Mouse (Mus musculus) hindbrain, postnatal 0 days (tissue): ENCODE measurements at regions not wholly inside any gene's neighbourhood (a gene's known extent, or its start where the extent isn't known, plus 50 kb on each side); places are given as distances from the start of the nearest gene placed in this dataset.
"Not testable (repeated sequence)": the region's sequence is repeated elsewhere in the genome, so short reads cannot be mapped to it uniquely, and the experiment has no call there.

ENCODE experiments used
- ATAC-seq: fragments of 200-750 bp; cut with Nextera tagmentation; 2 replicates; pipeline ENCODE4 v1.8.0; 2017; ENCODE audit warnings: mild to moderate bottlenecking, moderate TSS enrichment, moderate library complexity
- DNase-seq: peaks from one replicate; pipeline ENCODE4 v3.0.0-alpha.2; 2015; ENCODE audit warnings: low spot score
- H3K27ac ChIP-seq: fragments of 300-500 bp; sonication (generic); 2 replicates; pipeline ENCODE4 v1.5.1; 2014; ENCODE audit warnings: mild to moderate bottlenecking
- H3K27me3 ChIP-seq: fragments of 300-500 bp; sonication (generic); 2 replicates; pipeline ENCODE4 v1.6.1; 2014; ENCODE audit warnings: low read length, mixed read lengths; ENCODE audit not compliant: insufficient read depth
- H3K36me3 ChIP-seq: fragments of 300-500 bp; sonication (generic); 2 replicates; pipeline ENCODE4 v1.6.1; 2014; ENCODE audit warnings: low read length, mixed read lengths; ENCODE audit not compliant: insufficient read depth
- H3K4me1 ChIP-seq: fragments of 300-500 bp; sonication (generic); 2 replicates; pipeline ENCODE4 v1.6.1; 2014; ENCODE audit warnings: antibody characterized with exemption, low read length, mixed read lengths; ENCODE audit not compliant: insufficient read depth
- H3K4me2 ChIP-seq: fragments of 300-500 bp; sonication (generic); 2 replicates; pipeline ENCODE4 v1.6.1; 2014; ENCODE audit warnings: low read depth, mild to moderate bottlenecking, low read length, moderate library complexity, mixed read lengths
- H3K4me3 ChIP-seq: fragments of 300-500 bp; sonication (generic); 2 replicates; pipeline ENCODE4 v1.5.1; 2014; ENCODE audit warnings: low read length
- H3K9ac ChIP-seq: fragments of 300-500 bp; sonication (generic); replicated peaks from 2 replicates; pipeline ENCODE4 v1.6.1; 2014; ENCODE audit warnings: mild to moderate bottlenecking, low read length, moderate library complexity, mixed read lengths
- H3K9me3 ChIP-seq: fragments of 300-500 bp; sonication (generic); 2 replicates; pipeline ENCODE4 v1.6.1; 2016; ENCODE audit warnings: low read length, mixed read lengths
- CTCF ChIP-seq: IDR thresholded peaks from 2 replicates; pipeline ENCODE4 v1.5.1; 2016; ENCODE audit warnings: antibody characterized with exemption, control low read depth, low read depth
- WGBS: fragments of 180-500 bp; shearing (Covaris S2); extraction: QIAGEN DNeasy Blood & Tissue Kit; methylation state at CpG from one replicate; pipeline ENCODE4 v1.1.7; 2014; 5-methylcytosine and 5-hydroxymethylcytosine counted together

- WGBS, result 87% methylated on average over 1 of the region's 1 CpGs
- H3K4me1 ChIP-seq, result no peaks in the 10 kb centered on the region
- no peak for TF ChIP-seq CTCF
- ATAC-seq, result no peak
- H3K27me3 ChIP-seq, result no peaks in the 10 kb centered on the region
- H3K4me3 ChIP-seq, result no peak overlapping the region
- H3K27ac ChIP-seq, result no peak overlapping the region
- H3K9ac ChIP-seq, result no peak overlapping the region
- no peak for DNase-seq
- no peak overlapping the region for H3K4me2 ChIP-seq
- H3K36me3 ChIP-seq, result no peaks in the 10 kb centered on the region
- H3K9me3 ChIP-seq, result no peaks in the 10 kb centered on the region
Measured at GRCm38 (mm10) chr6:74282842-74283241, 813.4 kb upstream of the 4931417E11Rik start.

GRCm38 (mm10) chr6:74274232-74274631 is 804.8 kb upstream of the 4931417E11Rik start:
- DNase-seq (no peak), ATAC-seq (no peak)
- Histone ChIP-seq H3K4me2 (no peak overlapping the region), H3K4me3 (no peak overlapping the region), H3K4me1 (no peaks in the 10 kb centered on the region), H3K9ac (no peak overlapping the region), H3K27ac (no peak overlapping the region), H3K27me3 (no peaks in the 10 kb centered on the region), H3K9me3 (no peaks in the 10 kb centered on the region), H3K36me3 (no peaks in the 10 kb centered on the region)
- TF ChIP-seq CTCF, result no peak

- peak; percentile 23 for DNase-seq
- 82% methylated on average over 5 of the region's 5 CpGs for WGBS
Measured at GRCm38 (mm10) chr6:74271156-74271897, 801.9 kb upstream of the 4931417E11Rik start.

GRCm38 (mm10) chr6:74266601-74267000 is 797.1 kb upstream of the 4931417E11Rik start:
- not testable (repeated sequence) for H3K27ac ChIP-seq

More at GRCm38 (mm10) chr6:74271156-74271897, 801.9 kb upstream of the 4931417E11Rik start:
- Histone ChIP-seq H3K9me3 (no peaks in the 10 kb centered on the region), H3K9ac (no peak overlapping the region), H3K36me3 (no peaks in the 10 kb centered on the region), H3K4me1 (no peaks in the 10 kb centered on the region), H3K27ac (no peak overlapping the region), H3K27me3 (no peaks in the 10 kb centered on the region), H3K4me3 (no peak overlapping the region), H3K4me2 (no peak overlapping the region)
- ATAC-seq, result no peak
- no peak for TF ChIP-seq CTCF

More at GRCm38 (mm10) chr6:74266601-74267000, 797.1 kb upstream of the 4931417E11Rik start:
- WGBS, result 87% methylated on average over 1 of the region's 1 CpGs
- not testable (repeated sequence) for H3K9ac ChIP-seq, DNase-seq, ATAC-seq, H3K36me3 ChIP-seq, H3K4me3 ChIP-seq, H3K9me3 ChIP-seq, H3K4me1 ChIP-seq, H3K27me3 ChIP-seq, H3K4me2 ChIP-seq
